11 mouse cellular contexts compared by ENCODE assay signal in the genomic region with DNA sequence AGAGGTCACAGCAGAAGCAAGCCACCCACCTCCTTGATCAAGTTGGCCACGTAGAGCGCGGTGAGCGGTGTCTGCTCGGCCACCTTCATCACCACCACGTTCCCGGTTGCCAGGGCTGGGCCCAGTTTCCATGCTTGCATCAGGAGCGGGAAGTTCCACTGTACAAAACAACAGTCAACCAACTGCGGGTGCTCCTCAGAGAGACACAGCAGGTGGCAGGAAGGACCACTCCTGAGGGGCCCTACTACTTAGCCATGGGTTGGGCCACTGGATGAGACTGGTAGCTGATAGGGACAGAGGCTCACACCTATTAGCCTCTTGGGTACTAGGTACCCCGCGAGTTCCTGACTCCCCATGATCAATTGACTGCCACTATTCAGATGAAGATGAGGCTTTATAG. TPM values are rescaled to one million over a fixed set of nuclear protein-coding genes. Genes with fewer than 3 reads are reported as not detected.
"Had no signal": no experiment of that assay in that cellular context is flagged by ENCODE, and none has a peak within 500 bp of the region (broad histone marks: within the 10 kb centered on the region; RNA-seq: fewer than 3 reads in every experiment).

No protein-coding gene starts in this region.

- DNase-seq: liver, postnatal 0 days; lung, adult 2 months; lung, postnatal 14 days; lung, postnatal 36 days; right cerebral cortex, postnatal 14 days; thymus, adult 18-20 months; thymus, postnatal 14 days; thymus, postnatal 36 days had no signal

RNA-seq across cellular contexts. Expression of gene Gm42878, which starts 30.6 kb away (rescaled TPM):
- total RNA-seq: midbrain, postnatal 0 days; monocyte, adult 5-6 weeks; neutrophil, adult 5-6 weeks had no signal
